Mouse (Mus musculus) mouse trophoblast stem cell (cell line): ENCODE data around the gene Wdr24.
"Not testable (repeated sequence)": the region's sequence is repeated elsewhere in the genome, so short reads cannot be mapped to it uniquely, and the experiment has no call there.

Source experiments
- in situ Hi-C, 2 experiments: fragments of 300-500 bp; cut with MseI, MboI; formaldehyde crosslinking; loops; 2 replicates in 1 of 2; 3 replicates in 1 of 2; pipeline ENCODE4 v1.15.1; 2025

Gene Wdr24

GRCm38 (mm10) chr17:25860832-25861703, 37.6 kb downstream of the Wdr24 start, which contains the start of gene Wdr90:
Gene Wdr90, minus strand, starts transcription at chr17:25861501.
- in situ Hi-C loops: no loop called here

GRCm38 (mm10) chr17:25861704-25862612, 38.5 kb downstream of the Wdr24 start:
- in situ Hi-C loops: no loop called here

- in situ Hi-C loops: no loop called here
These were observed 40.3 kb downstream of the Wdr24 start for GRCm38 (mm10) chr17:25863681-25864080.

GRCm38 (mm10) chr17:25864311-25864710, 40.9 kb downstream of the Wdr24 start:
- in situ Hi-C loops: no loop called here

GRCm38 (mm10) chr17:25865288-25865687, 41.9 kb downstream of the Wdr24 start:
- in situ Hi-C loops: no loop called here

- in situ Hi-C loops: no loop called here
These were observed 42.7 kb downstream of the Wdr24 start for GRCm38 (mm10) chr17:25866172-25866571.

GRCm38 (mm10) chr17:25867509-25867835, 44.0 kb downstream of the Wdr24 start:
- in situ Hi-C loops: no loop called here

- in situ Hi-C loops: no loop called here
These were observed 44.6 kb downstream of the Wdr24 start for GRCm38 (mm10) chr17:25867836-25868600.

GRCm38 (mm10) chr17:25868601-25869191, 45.3 kb downstream of the Wdr24 start, which contains the start of gene Mcrip2:
Gene Mcrip2, minus strand, starts transcription at chr17:25868764.
- in situ Hi-C loops: no loop called here

GRCm38 (mm10) chr17:25869498-25869897, 46.1 kb downstream of the Wdr24 start:
- in situ Hi-C loops: no loop called here

GRCm38 (mm10) chr17:25869954-25870353, 46.5 kb downstream of the Wdr24 start:
- in situ Hi-C loops: no loop called here

- in situ Hi-C loops: not testable (repeated sequence)
These were observed 48.1 kb downstream of the Wdr24 start for GRCm38 (mm10) chr17:25871566-25871965.

GRCm38 (mm10) chr17:25872676-25873075, 49.2 kb downstream of the Wdr24 start:
- in situ Hi-C loops: no loop called here

- in situ Hi-C loops: no loop called here
These were observed 50.1 kb downstream of the Wdr24 start for GRCm38 (mm10) chr17:25873405-25874147.

- in situ Hi-C loops: no loop called here
These were observed 50.8 kb downstream of the Wdr24 start for GRCm38 (mm10) chr17:25874148-25874720.

GRCm38 (mm10) chr17:25874721-25875170, 51.3 kb downstream of the Wdr24 start, which contains the start of gene Mettl26:
Gene Mettl26, plus strand, starts transcription at chr17:25875074.
- in situ Hi-C loops: no loop called here

GRCm38 (mm10) chr17:25875171-25876136, 52.0 kb downstream of the Wdr24 start:
- in situ Hi-C loops: no loop called here

- in situ Hi-C loops: no loop called here
These were observed 53.0 kb downstream of the Wdr24 start for GRCm38 (mm10) chr17:25876347-25876915.
